ENCODE assay signal across 24 mouse cellular contexts in genomic region chr10:69476871-69477270, GRCm38 (mm10).
"Had no signal": no experiment of that assay in that cellular context is flagged by ENCODE, and none has a peak within 500 bp of the region (broad histone marks: within the 10 kb centered on the region; RNA-seq: fewer than 3 reads in every experiment).

No protein-coding gene starts in this region.

- H3K4me1 ChIP-seq: heart, embryonic 13.5 days; heart, embryonic 15.5 days; hindbrain, embryonic 13.5 days; hindbrain, embryonic 15.5 days; kidney, embryonic 15.5 days; limb, embryonic 13.5 days; limb, embryonic 15.5 days; liver, embryonic 12.5 days had no signal

- H3K36me3 ChIP-seq: heart, embryonic 13.5 days; heart, embryonic 15.5 days; hindbrain, embryonic 13.5 days; hindbrain, embryonic 15.5 days; kidney, embryonic 15.5 days; limb, embryonic 13.5 days; limb, embryonic 15.5 days; liver, embryonic 12.5 days had no signal

- H3K27ac ChIP-seq: heart, embryonic 13.5 days; heart, embryonic 15.5 days; hindbrain, embryonic 13.5 days; hindbrain, embryonic 15.5 days; hindbrain, postnatal 0 days; kidney, embryonic 15.5 days; kidney, postnatal 0 days; limb, embryonic 13.5 days; limb, embryonic 15.5 days; liver, embryonic 12.5 days; liver, embryonic 14.5 days had no signal

- H3K9ac ChIP-seq: heart, embryonic 13.5 days; heart, embryonic 15.5 days; hindbrain, embryonic 13.5 days; hindbrain, embryonic 15.5 days; kidney, embryonic 15.5 days; limb, embryonic 13.5 days; limb, embryonic 15.5 days; liver, embryonic 12.5 days; liver, embryonic 14.5 days had no signal

- H3K9me3 ChIP-seq: heart, embryonic 13.5 days; heart, embryonic 15.5 days; hindbrain, embryonic 13.5 days; hindbrain, embryonic 15.5 days; kidney, embryonic 15.5 days; limb, embryonic 13.5 days; limb, embryonic 15.5 days; liver, embryonic 12.5 days had no signal

- ATAC-seq: hindbrain, postnatal 0 days; intestine, embryonic 16.5 days; liver, embryonic 12.5 days had no signal

- DNase-seq: gastrocnemius, postnatal 14 days; gastrocnemius, postnatal 36 days; heart, adult 18-20 months; heart, postnatal 14 days; heart, postnatal 36 days; kidney, adult 11 months; kidney, adult 2 months; kidney, adult 9 months; kidney, postnatal 14 days; kidney, postnatal 36 days; layer of hippocampus, adult 9-11 months; layer of hippocampus, postnatal 36 days had no signal

- H3K4me3 ChIP-seq: heart, embryonic 13.5 days; heart, embryonic 15.5 days; hindbrain, embryonic 13.5 days; hindbrain, embryonic 15.5 days; kidney, embryonic 15.5 days; limb, embryonic 13.5 days; limb, embryonic 15.5 days; liver, embryonic 12.5 days had no signal
